ENCODE assay signal across 27 mouse cellular contexts in genomic region chr1:22631991-22632390, GRCm38 (mm10).
DNase-seq lines count a peak whose midpoint lies in the region; ATAC-seq and TF ChIP-seq lines count a peak whose summit lies in the region.
"Had no signal": no experiment of that assay in that cellular context is flagged by ENCODE, and none has a peak within 500 bp of the region (broad histone marks: within the 10 kb centered on the region; RNA-seq: fewer than 3 reads in every experiment).

No protein-coding gene starts in this region.

- ATAC-seq in hindbrain, embryonic 16.5 days = peak; percentile 49; the same call in 1 of the 2 replicates
- ATAC-seq in hindbrain, embryonic 12.5 days (ENCODE audit: low FRiP score) = no peak
- ATAC-seq in megakaryocyte-erythroid progenitor cell, adult 5-6 weeks (replicated peaks; ENCODE audit: low FRiP score, low TSS enrichment, poor library complexity, severe bottlenecking) = no peak
- ATAC-seq: CD4-positive, CD25-positive, alpha-beta regulatory T cell, adult 4 months; forebrain, embryonic 13.5 days had no signal

- no peak overlapping the region for H3K27ac ChIP-seq in hindbrain, embryonic 16.5 days (ENCODE audit: low read depth, low read length)
- H3K27ac ChIP-seq in hindbrain, embryonic 12.5 days = no peak overlapping the region
- H3K27ac ChIP-seq in layer of hippocampus, adult 2 months = no peak overlapping the region
- H3K27ac ChIP-seq: embryonic facial prominence, embryonic 10.5 days; embryonic facial prominence, embryonic 15.5 days; forebrain, embryonic 13.5 days; heart, adult 2 months; hindbrain, embryonic 15.5 days; kidney, embryonic 15.5 days; liver, embryonic 14.5 days; macrophage; neural tube, embryonic 13.5 days had no signal

- H3K27me3 ChIP-seq in hindbrain, embryonic 16.5 days (replicated peaks; ENCODE audit: control insufficient read depth, insufficient read depth, low read length) = no peaks in the 10 kb centered on the region
- no peaks in the 10 kb centered on the region for H3K27me3 ChIP-seq in hindbrain, embryonic 12.5 days
- H3K27me3 ChIP-seq: embryonic facial prominence, embryonic 15.5 days; forebrain, embryonic 13.5 days; heart, embryonic 12.5 days; hindbrain, embryonic 15.5 days; kidney, embryonic 15.5 days; neural tube, embryonic 13.5 days had no signal

- H3K4me2 ChIP-seq in hindbrain, embryonic 16.5 days (ENCODE audit: low read length) = no peak overlapping the region
- no peak overlapping the region for H3K4me2 ChIP-seq in hindbrain, embryonic 12.5 days (replicated peaks)
- H3K4me2 ChIP-seq: embryonic facial prominence, embryonic 15.5 days; forebrain, embryonic 13.5 days; heart, embryonic 12.5 days; hindbrain, embryonic 15.5 days; kidney, embryonic 15.5 days; neural tube, embryonic 13.5 days had no signal

- H3K36me3 ChIP-seq in hindbrain, embryonic 16.5 days (ENCODE audit: control insufficient read depth, insufficient read depth, low read length) = no peaks in the 10 kb centered on the region
- H3K36me3 ChIP-seq in hindbrain, embryonic 12.5 days = no peaks in the 10 kb centered on the region
- H3K36me3 ChIP-seq: embryonic facial prominence, embryonic 10.5 days; embryonic facial prominence, embryonic 15.5 days; heart, embryonic 12.5 days; hindbrain, embryonic 15.5 days; kidney, embryonic 15.5 days; neural tube, embryonic 13.5 days had no signal

- H3K9ac ChIP-seq in hindbrain, embryonic 16.5 days (ENCODE audit: low read depth, low read length) = no peak overlapping the region
- H3K9ac ChIP-seq in hindbrain, embryonic 12.5 days = no peak overlapping the region
- H3K9ac ChIP-seq: embryonic facial prominence, embryonic 15.5 days; forebrain, embryonic 13.5 days; heart, embryonic 12.5 days; hindbrain, embryonic 15.5 days; kidney, embryonic 15.5 days; liver, embryonic 14.5 days; neural tube, embryonic 13.5 days had no signal

- TF ChIP-seq CTCF in layer of hippocampus, adult 2 months (conservative IDR thresholded peaks at IDR 0.05) = no peak

- DNase-seq in cerebellum, adult 11 months = peak; percentile 76
- peak; percentile 77 for DNase-seq in cerebellum, adult 8-10 months
- peak; percentile 75 to 81 for DNase-seq in cerebellum, postnatal 25 days
- no peak for DNase-seq in layer of hippocampus, adult 2 months (ENCODE audit: low spot score in 2 of 2)
- DNase-seq: adrenal gland, postnatal 14 days; gastrocnemius, postnatal 36 days; heart, adult 2 months; kidney, adult 18-20 months; kidney, postnatal 25 days; liver; lung, adult 2 months; lung, postnatal 10 days; right cerebral cortex, postnatal 14 days; thymus, postnatal 4 days had no signal

- H3K4me1 ChIP-seq in hindbrain, embryonic 16.5 days (ENCODE audit: control insufficient read depth, insufficient read depth, low read depth, low read length) = no peaks in the 10 kb centered on the region
- H3K4me1 ChIP-seq in hindbrain, embryonic 12.5 days = no peaks in the 10 kb centered on the region
- H3K4me1 ChIP-seq: embryonic facial prominence, embryonic 10.5 days; embryonic facial prominence, embryonic 15.5 days; forebrain, embryonic 13.5 days; heart, embryonic 12.5 days; neural tube, embryonic 13.5 days had no signal

- H3K4me3 ChIP-seq in hindbrain, embryonic 16.5 days (ENCODE audit: low read length) = no peak overlapping the region
- H3K4me3 ChIP-seq in hindbrain, embryonic 12.5 days = no peak overlapping the region
- H3K4me3 ChIP-seq in layer of hippocampus, adult 2 months = no peak overlapping the region
- H3K4me3 ChIP-seq: embryonic facial prominence, embryonic 10.5 days; embryonic facial prominence, embryonic 15.5 days; forebrain, embryonic 13.5 days; heart, adult 2 months; heart, embryonic 12.5 days; hindbrain, embryonic 15.5 days; kidney, embryonic 15.5 days; neural tube, embryonic 13.5 days had no signal

- WGBS in hindbrain, embryonic 16.5 days = 79% methylated on average over 6 of the region's 6 CpGs
- 71% methylated on average over 6 of the region's 6 CpGs for WGBS in hindbrain, embryonic 12.5 days

- no peaks in the 10 kb centered on the region for H3K9me3 ChIP-seq in hindbrain, embryonic 16.5 days (ENCODE audit: control insufficient read depth, low read length)
- no peaks in the 10 kb centered on the region for H3K9me3 ChIP-seq in hindbrain, embryonic 12.5 days (replicated peaks)
- H3K9me3 ChIP-seq: embryonic facial prominence, embryonic 10.5 days; embryonic facial prominence, embryonic 15.5 days; forebrain, embryonic 13.5 days; heart, embryonic 12.5 days; hindbrain, embryonic 15.5 days; kidney, embryonic 15.5 days; neural tube, embryonic 13.5 days had no signal

Comparison
In these comparisons a context has a peak if more than half of its experiments do, and no peak if none do; other contexts are left out.
1. DNase-seq: peak in cerebellum, adult 11 months (single experiment), cerebellum, adult 8-10 months (single experiment) and cerebellum, postnatal 25 days (2 of 2); none in layer of hippocampus, adult 2 months (0 of 2).